Mouse (Mus musculus): ENCODE results near the gene Hist1h2ak. TPM values are rescaled to one million over a fixed set of nuclear protein-coding genes. Genes with fewer than 3 reads are reported as not detected.
"Not testable (repeated sequence)": the region's sequence is repeated elsewhere in the genome, so short reads cannot be mapped to it uniquely, and the experiment has no call there.

The Hist1h2ak gene
- 10 to 100 TPM; 10.9 to 18.2 TPM for total RNA-seq (2021)

- peak; percentile 32 to 50 for DNase-seq (ENCODE audit: extremely low spot score in 1 of 2, low spot score in 1 of 2)
Measured at GRCm38 (mm10) chr13:21753524-21754285, at the start of gene Hist1h2ak, which contains the start of gene Hist1h2bn. TSS of gene Hist1h2ak (minus strand) at chr13:21753827. TSS of gene Hist1h2bn (plus strand) at chr13:21754123.

- not testable (repeated sequence) for DNase-seq (ENCODE audit: extremely low spot score in 1 of 2, low spot score in 1 of 2)
Measured at GRCm38 (mm10) chr13:21803058-21803457, 49.4 kb upstream of the Hist1h2ak start.

GRCm38 (mm10) chr13:21797163-21797562 is 43.5 kb upstream of the Hist1h2ak start:
- not testable (repeated sequence) for DNase-seq (ENCODE audit: extremely low spot score in 1 of 2, low spot score in 1 of 2)

- DNase-seq (ENCODE audit: extremely low spot score in 1 of 2, low spot score in 1 of 2) = no peak
Measured at GRCm38 (mm10) chr13:21795584-21795983, 42.0 kb upstream of the Hist1h2ak start.

- DNase-seq (ENCODE audit: extremely low spot score in 1 of 2, low spot score in 1 of 2) = no peak
Measured at GRCm38 (mm10) chr13:21790601-21791283, 37.1 kb upstream of the Hist1h2ak start.

- DNase-seq (ENCODE audit: extremely low spot score in 1 of 2, low spot score in 1 of 2) = no peak
Measured at GRCm38 (mm10) chr13:21789925-21790324, 36.3 kb upstream of the Hist1h2ak start.

- no peak for DNase-seq (ENCODE audit: extremely low spot score in 1 of 2, low spot score in 1 of 2)
Measured at GRCm38 (mm10) chr13:21787760-21788593, 34.4 kb upstream of the Hist1h2ak start.

- peak; percentile 61 to 62 for DNase-seq (ENCODE audit: extremely low spot score in 1 of 2, low spot score in 1 of 2)
Measured at GRCm38 (mm10) chr13:21786899-21787629, 33.4 kb upstream of the Hist1h2ak start, which contains the start of the genes Hist1h2an and Hist1h2bp. TSS of gene Hist1h2an (minus strand) at chr13:21787218. TSS of gene Hist1h2bp (plus strand) at chr13:21787461.

- DNase-seq (ENCODE audit: extremely low spot score in 1 of 2, low spot score in 1 of 2) = no peak
Measured at GRCm38 (mm10) chr13:21786189-21786898, 32.7 kb upstream of the Hist1h2ak start.

GRCm38 (mm10) chr13:21784311-21784710 is 30.7 kb upstream of the Hist1h2ak start:
- no peak for DNase-seq (ENCODE audit: extremely low spot score in 1 of 2, low spot score in 1 of 2)

- DNase-seq (ENCODE audit: extremely low spot score in 1 of 2, low spot score in 1 of 2) = peak in 1 of 2 experiments; percentile 21
Measured at GRCm38 (mm10) chr13:21783734-21784161, 30.1 kb upstream of the Hist1h2ak start.

GRCm38 (mm10) chr13:21783255-21783617 is 29.6 kb upstream of the Hist1h2ak start, which contains the start of gene Hist1h3i:
TSS of gene Hist1h3i (minus strand) at chr13:21783370.
- DNase-seq (ENCODE audit: extremely low spot score in 1 of 2, low spot score in 1 of 2) = peak; percentile 24 to 36

GRCm38 (mm10) chr13:21782361-21783254 is 29.0 kb upstream of the Hist1h2ak start:
- peak in 1 of 2 experiments; percentile 30 for DNase-seq (ENCODE audit: extremely low spot score in 1 of 2, low spot score in 1 of 2)

- DNase-seq (ENCODE audit: extremely low spot score in 1 of 2, low spot score in 1 of 2) = no peak
Measured at GRCm38 (mm10) chr13:21781639-21782038, 28.0 kb upstream of the Hist1h2ak start.

- no peak for DNase-seq (ENCODE audit: extremely low spot score in 1 of 2, low spot score in 1 of 2)
Measured at GRCm38 (mm10) chr13:21781021-21781555, 27.5 kb upstream of the Hist1h2ak start.

GRCm38 (mm10) chr13:21779767-21780731 is 26.4 kb upstream of the Hist1h2ak start, which contains the start of gene Hist1h1b:
TSS of gene Hist1h1b (minus strand) at chr13:21780625.
- peak in 1 of 2 experiments; percentile 44 for DNase-seq (ENCODE audit: extremely low spot score in 1 of 2, low spot score in 1 of 2)
